Mouse (Mus musculus) cerebellum, adult 9-10 months (tissue): Measurements from ENCODE around the gene Spata25.
"Not testable (repeated sequence)": the region's sequence is repeated elsewhere in the genome, so short reads cannot be mapped to it uniquely, and the experiment has no call there.

Experiments used
- DNase-seq: peaks from one replicate; pipeline ENCODE4 v3.0.0; 2022

The Spata25 gene

DNA sequence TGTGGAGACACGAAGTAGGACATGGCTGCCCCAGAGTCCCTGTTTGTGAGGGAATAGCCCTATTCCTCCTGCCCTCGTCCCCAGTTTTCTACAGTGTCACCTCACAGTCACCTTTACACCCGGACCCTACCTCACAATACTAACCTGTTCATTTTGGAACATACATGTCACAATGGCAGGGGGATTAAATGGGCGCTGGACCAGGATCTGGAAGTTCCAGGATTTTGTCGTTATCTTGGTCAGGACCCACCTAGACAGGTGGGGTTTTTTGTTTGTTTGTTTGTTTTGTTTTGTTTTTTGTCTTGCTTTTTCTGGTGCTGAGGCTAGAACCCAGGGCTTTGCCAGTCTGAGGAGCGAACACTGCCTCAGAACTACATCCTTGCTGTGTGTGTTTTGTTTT is at the start of gene Spata25:
Spata25 (minus strand) TSS at position 101 of the 400 bp plus-strand sequence.
- DNase-seq: no peak

GRCm38 (mm10) chr2:164877376-164878215 is 49.3 kb upstream of the Spata25 start:
- DNase-seq: peak; percentile 56

GRCm38 (mm10) chr2:164875648-164876047 is 47.3 kb upstream of the Spata25 start:
- DNase-seq: not testable (repeated sequence)

- DNase-seq: no peak
Observed at GRCm38 (mm10) chr2:164874239-164874769, 46.0 kb upstream of the Spata25 start.

GRCm38 (mm10) chr2:164873621-164874020 is 45.3 kb upstream of the Spata25 start:
- DNase-seq: no peak

DNA sequence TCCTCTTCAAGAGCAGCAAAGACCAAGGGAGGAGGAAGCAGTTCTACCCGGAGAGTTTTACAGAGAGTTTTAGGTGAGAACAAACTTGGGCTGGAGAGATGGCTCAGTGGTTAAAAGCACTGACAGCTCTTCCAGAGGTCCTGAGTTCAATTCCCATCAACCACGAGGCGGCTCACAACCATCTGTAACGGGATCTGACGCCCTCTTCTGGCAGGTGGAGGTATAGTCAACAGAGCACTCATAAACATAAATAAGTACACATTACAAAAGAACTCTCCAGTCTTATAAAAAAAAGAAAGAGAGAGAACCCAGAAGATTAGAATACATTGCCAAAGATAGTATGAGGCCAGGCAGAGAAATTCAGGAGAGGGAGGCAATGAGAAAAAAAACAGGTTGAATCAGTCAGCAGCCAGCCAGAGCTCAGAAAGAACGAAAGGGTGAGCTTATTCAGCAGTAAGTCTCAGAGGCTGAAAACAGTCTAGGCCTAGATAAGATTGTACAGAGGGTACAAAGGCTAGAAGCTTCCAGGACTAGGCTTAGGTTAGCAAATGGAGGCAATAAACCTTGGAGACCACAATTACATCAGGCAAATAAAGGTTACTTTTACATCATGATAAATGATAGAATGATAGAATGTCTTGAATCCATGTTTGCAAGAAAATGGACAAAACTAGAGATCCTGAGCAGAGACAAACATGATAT is 43.4 kb upstream of the Spata25 start:
- no peak for DNase-seq

DNA sequence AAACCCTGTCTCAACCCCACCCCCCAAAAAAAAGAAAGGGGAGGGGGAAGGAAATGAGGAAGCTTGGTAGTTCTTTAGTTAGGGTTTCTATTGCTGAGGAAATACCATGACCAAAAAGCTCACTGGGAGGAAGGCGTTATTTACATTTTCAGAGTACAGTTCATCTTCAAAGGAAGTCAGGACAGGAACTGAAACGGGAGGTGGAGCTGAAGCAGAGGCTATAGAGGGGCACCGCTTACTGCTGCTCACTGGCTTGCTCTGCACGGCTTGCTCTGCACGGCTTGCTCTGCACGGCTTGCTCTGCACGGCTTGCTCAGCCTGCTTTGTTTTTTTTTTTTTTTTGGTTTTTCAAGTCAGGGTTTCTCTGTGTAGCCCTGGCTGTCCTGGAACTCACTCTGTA is 40.2 kb upstream of the Spata25 start:
- DNase-seq: no peak

DNA sequence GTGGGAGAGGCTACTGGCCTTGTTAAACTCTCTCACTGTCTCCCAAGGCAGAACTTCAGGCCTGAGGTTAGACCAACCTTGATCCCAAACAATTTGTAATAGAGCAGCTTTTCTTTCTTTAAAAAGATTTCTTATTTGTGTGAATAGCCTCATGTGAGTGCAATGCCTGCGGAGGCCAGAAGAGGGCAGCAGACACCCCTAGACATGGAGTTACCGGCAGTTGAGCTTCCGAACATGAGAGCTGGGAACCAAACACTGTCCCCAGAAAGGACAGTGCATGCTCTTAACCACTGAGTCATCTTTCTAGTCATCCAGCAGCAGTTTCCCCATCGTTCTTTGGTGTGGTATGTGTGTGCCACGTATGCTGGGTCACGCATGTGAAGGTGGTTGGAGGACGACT is 39.2 kb upstream of the Spata25 start:
- no peak for DNase-seq

GRCm38 (mm10) chr2:164866741-164867551 is 38.6 kb upstream of the Spata25 start:
- DNase-seq: no peak

GRCm38 (mm10) chr2:164864593-164864992 is 36.3 kb upstream of the Spata25 start:
- no peak for DNase-seq

DNA sequence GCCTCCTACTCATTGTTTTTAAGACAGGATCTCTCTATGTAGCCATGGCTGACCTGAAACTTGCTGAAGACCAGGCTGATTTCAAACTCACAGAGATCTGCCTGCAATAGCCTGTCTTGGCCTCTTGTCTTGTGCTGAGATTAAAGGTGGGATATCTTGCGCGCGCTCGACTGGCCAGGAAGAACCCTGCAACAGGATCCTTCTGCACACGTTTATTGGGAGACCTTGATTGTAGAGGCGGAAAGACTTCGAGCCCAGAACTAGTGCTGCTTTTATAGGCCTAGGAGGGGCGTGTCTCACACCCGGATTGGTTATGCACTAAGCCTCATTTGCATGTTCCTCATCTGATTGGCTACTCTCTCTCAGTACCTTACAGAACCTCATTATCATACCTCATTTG is 35.1 kb upstream of the Spata25 start:
- not testable (repeated sequence) for DNase-seq

GRCm38 (mm10) chr2:164862179-164862861 is 34.0 kb upstream of the Spata25 start:
- no peak for DNase-seq

DNA sequence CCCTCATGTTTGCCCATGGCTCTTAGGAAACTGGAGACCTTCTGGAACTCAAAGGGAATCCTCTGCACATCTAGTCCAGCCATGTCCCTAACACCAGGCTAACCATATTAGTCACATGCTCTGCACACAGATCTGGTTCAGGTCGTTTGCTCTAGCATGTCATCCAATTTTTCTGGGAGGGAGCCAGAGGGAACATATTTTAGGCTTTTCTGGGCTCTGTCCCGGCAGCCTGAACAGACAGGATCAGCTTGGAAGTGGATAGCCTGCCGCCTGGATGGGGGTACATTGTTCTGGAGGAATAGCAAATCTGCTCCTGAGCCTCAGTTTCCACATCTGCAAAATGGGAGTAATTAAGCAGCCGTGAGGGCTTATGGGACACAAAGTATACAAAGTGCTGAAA is 32.8 kb upstream of the Spata25 start:
- no peak for DNase-seq

- no peak for DNase-seq
Observed at GRCm38 (mm10) chr2:164859640-164860432, 31.5 kb upstream of the Spata25 start.

GRCm38 (mm10) chr2:164859155-164859554 is 30.8 kb upstream of the Spata25 start:
- no peak for DNase-seq

- DNase-seq: no peak
Observed at GRCm38 (mm10) chr2:164857842-164858553, 29.7 kb upstream of the Spata25 start.

DNA sequence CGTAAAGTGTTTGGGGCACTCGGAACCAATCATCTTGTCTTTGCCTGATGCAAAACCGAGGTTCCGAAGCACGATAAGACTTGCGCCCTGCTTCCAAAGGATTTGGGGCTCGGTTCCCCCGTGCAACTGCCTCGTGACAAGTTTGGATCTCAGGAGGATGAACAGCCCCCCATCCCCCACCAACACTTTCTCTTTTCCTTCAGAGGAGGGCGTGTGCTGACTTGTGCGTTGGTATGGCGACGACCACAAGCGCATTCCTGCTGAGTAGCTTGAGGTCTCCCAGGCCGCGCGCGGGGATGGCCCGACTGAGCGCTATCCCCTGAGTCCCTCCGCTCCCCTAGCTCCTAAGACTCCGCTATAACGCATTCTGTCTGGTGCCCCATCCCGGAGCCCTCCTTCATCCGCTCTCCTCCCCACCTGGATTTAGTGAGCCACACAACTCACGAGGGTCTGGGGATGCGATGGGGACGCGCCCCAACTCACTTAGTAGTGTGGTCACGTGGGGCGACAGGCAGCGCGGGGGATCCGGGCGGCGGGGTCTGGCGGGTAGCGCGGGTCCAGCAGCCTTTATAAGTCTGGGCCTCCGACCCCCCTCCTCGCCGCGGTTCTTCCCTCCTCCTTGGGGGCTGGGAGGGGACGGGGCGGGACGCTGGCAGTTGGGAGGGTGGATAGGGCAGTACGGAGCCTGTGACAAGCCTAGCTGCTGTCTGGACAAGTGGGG is 28.9 kb upstream of the Spata25 start, which contains the start of gene Pltp:
Pltp (minus strand) TSS at position 611 of the 721 bp plus-strand sequence.
- DNase-seq: no peak

DNA sequence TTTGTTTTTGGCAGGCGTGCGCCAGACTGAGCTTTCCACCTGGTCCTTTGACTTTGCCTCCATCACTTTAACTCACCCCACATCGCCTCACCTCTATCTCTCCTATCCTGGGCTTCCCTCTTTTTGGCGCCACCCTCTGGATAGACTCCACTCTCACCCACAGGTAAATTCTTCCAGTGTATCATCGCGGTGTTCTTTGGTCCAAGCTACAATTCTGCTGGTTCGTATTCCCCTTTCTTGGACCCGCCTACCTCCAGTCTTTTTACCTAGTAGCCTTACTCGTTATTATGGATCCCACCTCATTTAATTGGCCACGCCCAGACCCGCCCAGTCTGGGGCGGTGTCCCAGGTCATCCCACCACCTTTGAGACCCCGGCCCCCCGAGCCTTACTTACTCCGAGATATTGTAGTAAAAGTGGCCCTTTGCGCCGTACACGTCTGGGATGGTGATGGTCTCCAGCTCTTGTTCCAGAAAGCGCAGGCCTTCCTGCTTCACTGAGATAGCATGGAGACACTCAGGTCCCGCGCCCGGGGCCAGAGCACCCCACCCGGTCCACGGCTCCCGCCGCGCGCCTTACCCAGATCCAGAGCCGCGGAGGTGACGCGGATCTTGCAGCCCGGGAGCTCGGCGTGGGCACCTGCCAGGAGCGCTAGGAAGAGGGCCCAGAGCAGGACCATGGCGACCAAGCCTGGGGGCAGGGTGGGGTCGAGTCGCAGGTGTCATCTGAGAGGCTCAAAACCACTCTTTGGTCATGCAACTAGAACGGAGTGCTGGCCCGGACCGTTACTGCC is 28.2 kb upstream of the Spata25 start:
- DNase-seq: peak; percentile 55

DNA sequence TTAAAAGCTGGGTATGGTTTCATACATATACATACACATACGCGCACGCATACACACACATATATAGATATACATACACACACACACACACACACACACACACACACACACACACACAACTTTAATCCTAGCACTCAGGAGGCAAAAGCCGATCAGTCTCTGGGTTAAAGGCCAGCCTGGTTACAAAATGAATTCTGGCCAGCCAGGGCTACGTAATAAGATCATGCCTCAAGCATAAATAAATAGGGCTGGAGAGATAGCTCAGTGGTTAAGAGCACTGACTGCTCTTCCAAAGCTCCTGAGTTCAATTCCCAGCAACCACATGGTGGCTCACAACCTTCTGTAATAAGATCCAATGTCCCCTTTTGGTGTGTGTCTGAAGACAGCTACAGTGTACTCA is 27.2 kb upstream of the Spata25 start:
- DNase-seq: not testable (repeated sequence)
